Mouse (Mus musculus): ENCODE results near the gene Foxm1.

GRCm38 (mm10) chr6:128370040-128370439, 7.3 kb downstream of the Foxm1 start:
- TF ChIP-seq POLR2A (IDR thresholded peaks at IDR 0.05; ENCODE audit: low read depth, low read length) (no peak), CTCF (conservative IDR thresholded peaks at IDR 0.05; ENCODE audit: insufficient read depth, insufficient read length, low read depth, low read length) (no peak)

Data from kidney, adult 2 months (tissue).